Mouse (Mus musculus): ENCODE data around the gene Havcr2.

- TF ChIP-seq USF1 (IDR thresholded peaks at IDR 0.05; ENCODE audit: low read depth) (no peak), CTCF (IDR thresholded peaks at IDR 0.05; ENCODE audit: control insufficient read depth, insufficient read depth, insufficient read length) (no peak), MYOG (IDR thresholded peaks at IDR 0.05; ENCODE audit: control insufficient read depth, extremely low read depth, insufficient read length) (no peak), FOSL1 (IDR thresholded peaks at IDR 0.05; ENCODE audit: insufficient read depth, low read length, poor library complexity, severe bottlenecking) (no peak)
Observed at GRCm38 (mm10) chr11:46410018-46410563, 44.6 kb upstream of the Havcr2 start.

All from C2C12 (cell line).